Mouse (Mus musculus) ovary, postnatal 36 days (tissue): ENCODE measurements around the gene Pak1.
"Not testable (repeated sequence)": the region's sequence is repeated elsewhere in the genome, so short reads cannot be mapped to it uniquely, and the experiment has no call there.

Experiments
- DNase-seq: peaks from one replicate; pipeline ENCODE4 v3.0.0; 2022; ENCODE audit warnings: low spot score, mixed read lengths

The Pak1 gene

DNA sequence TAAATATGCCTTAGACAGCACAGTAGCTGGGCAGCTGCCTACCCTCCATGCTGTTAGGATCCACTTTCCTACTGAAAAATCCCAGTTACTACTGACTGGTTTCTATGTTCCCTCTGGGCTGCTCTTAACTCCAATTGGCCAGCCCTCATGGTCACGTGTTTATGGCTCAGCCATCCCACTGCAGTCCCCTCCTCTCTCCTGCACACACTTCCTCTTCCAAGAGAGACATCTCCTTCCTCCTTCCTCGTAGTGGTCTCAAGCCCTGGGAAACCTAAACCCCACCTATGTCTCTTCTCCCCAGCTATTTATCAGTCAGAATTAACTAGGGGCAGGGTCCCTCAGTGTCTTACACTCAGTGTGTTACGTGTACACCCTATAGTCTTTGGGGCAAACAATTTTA lies 61.2 kb downstream of the Pak1 start:
- DNase-seq, result not testable (repeated sequence)

DNA sequence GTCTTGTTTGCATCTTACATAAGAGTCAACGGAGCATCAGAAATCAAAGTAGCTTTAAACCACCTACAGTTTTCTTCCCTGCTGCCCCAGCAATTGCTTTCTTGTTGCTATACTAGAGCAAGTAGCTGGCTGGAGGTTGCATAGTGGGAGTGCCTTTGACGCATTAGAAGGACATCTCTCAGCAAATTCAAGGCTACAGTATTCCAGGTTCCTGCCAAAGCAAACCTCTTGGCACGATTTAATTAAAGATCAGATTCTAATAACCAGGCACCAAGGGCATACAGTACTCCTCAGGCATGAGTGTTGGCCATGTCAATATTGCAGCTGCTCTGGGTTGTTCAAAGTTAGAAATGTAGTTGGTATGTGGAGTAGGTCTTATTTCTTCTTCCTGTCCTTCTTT lies 62.0 kb downstream of the Pak1 start:
- DNase-seq, result no peak

DNA sequence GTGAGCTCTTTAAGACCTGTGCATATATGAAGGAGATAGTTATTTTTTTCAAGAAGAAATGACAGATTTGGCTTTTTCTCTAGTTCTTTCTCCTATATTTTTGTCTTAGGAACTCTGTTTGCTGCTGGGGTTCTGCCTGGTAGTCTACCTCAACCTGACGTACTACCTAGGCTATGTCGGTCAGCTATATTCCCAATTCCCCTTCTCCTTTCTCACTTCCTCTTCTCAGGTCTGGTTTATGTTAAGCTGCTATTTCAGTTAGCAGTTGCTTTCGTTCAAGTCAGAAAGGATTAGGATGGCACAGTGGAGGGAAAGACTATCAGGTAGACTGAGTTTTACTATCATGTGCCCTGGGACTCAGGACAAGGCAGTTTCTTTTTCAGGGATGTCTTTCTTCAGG lies 75.2 kb downstream of the Pak1 start:
- no peak for DNase-seq

DNA sequence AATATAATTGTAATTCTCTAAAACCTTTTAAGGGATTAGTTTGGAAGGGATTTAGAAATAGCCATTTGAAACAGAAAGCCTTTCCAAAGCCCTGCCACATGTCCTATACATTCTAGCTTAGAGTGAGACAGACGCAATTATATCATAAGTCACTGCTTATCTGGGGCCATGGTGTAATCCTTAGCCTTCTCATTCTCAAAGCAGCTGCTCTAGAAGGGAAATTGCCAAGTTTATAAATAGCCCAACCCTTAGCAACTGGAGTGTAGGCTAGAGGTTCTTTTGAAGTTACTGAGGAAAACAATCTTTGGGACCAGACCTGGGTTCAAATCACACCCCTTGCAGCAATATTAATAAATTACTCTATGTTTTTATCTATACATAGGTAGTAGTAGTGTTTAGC lies 76.2 kb downstream of the Pak1 start:
- no peak for DNase-seq

DNA sequence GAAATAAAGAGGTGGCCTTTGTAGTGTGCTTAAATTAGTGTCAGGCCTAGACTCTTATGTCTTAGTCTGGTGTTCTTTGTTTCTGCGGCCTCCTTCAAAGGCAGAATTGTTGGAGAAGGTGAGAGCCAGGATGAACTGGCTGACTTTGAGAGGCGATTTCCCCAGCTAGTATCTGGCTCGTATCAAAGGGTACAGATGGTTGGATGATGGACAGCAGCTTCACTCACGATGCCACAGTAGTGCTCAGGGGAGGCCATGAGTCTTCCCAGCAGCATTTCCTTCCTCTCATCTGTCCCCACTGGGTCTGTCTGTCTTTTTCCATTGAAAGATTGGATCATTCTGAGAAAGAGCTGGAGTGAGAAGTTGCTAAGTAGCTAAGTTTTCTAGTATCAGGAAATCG lies 79.5 kb downstream of the Pak1 start:
- DNase-seq, result no peak

DNA sequence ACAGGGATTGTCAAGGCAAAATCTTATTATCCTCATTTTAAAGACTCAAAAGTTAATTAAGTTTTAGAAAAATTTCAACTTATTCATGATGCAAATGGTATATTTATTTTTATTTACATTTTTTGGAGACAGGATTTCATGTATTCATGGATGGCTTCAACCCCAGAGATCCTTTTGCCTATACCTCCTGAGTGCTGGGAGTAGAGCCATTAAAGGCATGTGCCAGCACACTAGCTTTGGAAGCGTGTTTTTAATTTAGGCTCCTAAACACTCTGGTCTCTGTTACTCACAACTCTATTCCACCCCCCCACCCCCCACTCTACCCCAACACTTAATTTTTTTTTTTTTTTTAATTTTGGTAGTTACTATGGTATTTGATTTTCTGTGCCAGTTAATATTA lies 80.4 kb downstream of the Pak1 start:
- no peak for DNase-seq

DNA sequence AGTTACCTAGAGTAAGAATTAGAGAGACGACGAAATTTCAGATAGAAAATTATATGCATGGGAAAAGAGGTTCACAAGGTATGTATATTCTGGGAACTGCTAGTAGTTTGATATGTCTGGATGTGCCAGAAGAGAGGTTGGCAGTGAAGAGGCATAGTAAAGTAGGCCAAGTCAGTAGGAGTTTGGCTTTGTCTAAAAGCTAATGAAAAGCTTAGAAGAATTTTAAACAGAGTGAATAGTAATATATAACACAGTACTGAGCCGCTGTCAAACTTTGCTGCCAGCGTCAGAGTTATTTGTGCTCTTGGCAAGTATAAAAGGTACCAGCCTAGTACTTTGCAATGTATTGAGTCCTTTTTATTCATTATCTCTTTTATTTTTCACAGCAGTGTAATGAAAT lies 84.1 kb downstream of the Pak1 start:
- DNase-seq, result no peak

DNA sequence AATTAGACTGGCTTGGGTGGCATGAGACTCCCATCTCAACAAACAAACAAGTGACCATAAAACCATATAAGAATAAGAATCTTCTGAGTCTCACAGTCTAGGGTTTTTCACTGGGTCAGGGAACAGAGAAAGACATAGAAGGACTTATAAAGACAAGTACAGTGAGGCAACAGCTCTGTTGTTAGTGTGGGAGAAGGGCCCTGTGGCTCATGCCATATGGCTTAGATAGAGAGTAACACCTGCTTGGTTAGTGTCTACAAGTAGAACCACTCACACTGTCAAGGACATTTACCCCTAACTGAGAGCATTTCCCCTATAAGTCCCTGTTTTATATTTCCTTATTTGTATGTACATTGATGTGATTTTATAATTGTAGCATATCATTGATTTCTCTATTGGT lies 85.0 kb downstream of the Pak1 start:
- no peak for DNase-seq

DNA sequence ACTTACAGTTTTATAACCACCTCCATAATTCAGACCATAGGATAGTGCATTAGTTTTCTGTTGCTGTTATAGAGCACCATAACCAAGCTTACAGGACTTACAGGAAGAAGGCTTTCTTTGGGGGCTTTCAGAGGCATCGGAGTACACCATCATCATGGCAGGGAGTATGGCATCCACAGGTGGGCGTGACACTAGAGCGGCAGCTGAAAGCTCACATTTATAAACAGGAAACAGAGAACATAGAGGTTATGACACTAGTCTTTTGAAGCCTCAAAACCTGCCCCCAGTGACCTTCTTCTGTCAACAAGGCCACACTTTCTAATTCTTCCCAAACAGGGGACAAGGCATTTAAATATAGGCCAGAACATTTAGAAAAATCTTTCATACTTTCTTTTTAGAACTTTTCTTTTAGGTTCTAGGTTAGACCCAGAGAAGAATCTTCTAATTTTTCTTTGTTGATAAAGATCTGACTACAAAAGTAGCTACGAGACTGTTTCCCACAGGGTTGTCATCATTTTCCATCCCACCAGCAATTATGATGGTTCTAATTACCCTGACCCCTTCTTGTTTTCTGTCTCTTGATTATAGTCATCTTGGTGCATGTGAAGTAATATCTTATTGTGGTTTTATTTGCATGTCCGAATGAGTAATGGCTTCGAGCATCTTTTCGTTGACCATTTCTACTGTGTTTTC lies 89.7 kb downstream of the Pak1 start:
- no peak for DNase-seq

DNA sequence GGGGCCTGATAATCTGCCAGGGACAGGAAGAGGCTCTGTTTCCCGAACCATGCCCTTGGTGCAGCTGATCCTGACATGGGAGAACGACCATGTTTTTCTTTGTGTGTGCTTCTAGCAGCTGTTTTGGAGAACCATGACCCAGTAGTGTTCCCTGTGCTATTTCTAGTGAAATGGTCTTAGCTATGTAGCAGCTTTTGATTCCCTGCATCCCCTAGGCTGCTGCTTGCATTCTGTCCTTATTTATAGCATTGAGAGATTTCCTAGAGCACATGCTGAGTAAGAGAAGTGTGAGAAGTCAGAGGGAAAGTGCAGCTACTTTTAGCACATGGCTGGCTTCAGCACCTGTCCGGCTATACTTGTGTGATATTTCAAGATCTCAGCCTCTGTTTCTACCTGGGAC lies 123.3 kb downstream of the Pak1 start:
- no peak for DNase-seq

DNA sequence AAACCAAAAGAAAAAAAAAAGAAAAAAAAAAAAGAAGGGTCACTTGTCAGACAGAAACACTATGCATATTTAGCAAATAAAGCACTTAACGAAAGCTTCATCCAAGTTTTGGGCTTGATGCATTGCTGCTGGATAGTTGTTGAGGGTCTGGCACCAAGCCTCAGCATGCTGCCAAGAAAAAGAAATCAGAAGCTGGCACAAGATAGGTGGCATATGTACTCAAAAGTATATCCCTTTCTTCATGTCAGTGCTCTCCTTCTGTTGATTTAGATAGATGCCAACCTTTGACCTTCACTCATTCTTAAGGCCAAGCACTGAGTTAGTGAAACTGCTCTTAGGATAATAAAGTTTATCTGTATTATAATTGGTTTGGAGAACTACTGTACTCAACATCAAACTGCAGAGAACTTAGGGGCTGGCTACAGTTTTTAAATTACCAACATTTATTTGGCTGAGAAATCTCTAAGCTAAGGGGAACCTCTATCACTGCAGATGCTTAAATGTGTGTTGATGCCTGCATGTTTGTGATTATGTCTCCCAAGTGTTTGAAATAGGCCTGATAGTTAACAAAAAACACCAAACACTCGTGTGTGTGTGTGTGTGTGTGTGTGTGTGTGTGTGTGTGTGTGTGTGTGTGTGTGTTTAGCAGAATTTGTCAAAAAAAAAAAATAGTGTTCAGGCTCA lies 126.6 kb downstream of the Pak1 start:
- no peak for DNase-seq

DNA sequence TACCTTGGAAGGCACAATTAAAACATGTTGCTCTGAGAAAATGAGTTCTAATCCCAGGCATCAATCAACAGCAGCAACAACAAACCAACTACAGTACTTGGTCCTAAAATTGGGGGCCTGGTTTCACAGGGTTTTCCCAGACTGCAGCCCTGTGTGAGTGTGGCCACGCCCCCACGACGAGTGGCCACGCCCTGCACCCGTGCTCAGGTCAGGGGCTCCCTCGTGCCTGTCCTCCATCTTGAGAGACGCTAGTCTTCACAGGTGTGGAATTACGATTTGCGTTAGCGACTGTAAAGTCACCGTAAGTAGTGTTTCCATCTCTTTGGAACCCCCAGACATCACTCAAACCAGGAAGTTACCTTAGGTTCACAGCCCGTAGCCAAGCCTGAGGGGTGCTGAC lies 131.4 kb downstream of the Pak1 start, which contains the start of gene Gdpd4:
TSS of gene Gdpd4 (plus strand) at position 214 of the 400 bp plus-strand sequence.
- no peak for DNase-seq

DNA sequence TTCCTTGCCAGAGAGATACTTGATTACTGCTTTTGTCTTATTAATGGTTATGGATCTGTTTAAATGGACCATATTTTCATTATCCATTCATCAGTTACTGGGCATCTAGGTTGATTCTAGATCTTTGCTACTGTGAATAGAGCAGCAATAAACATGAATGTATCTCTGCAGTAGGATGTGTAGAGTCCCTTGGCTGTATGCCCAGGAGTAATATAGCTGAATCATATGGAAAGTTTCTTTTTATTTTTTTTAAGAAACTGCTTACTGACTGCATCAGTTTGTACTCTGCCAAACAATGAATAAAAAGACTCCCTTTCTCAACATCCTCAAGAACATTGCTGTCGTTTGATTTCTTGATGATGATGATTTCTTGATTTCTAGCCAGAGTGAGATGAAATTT lies 137.5 kb downstream of the Pak1 start:
- DNase-seq, result no peak

DNA sequence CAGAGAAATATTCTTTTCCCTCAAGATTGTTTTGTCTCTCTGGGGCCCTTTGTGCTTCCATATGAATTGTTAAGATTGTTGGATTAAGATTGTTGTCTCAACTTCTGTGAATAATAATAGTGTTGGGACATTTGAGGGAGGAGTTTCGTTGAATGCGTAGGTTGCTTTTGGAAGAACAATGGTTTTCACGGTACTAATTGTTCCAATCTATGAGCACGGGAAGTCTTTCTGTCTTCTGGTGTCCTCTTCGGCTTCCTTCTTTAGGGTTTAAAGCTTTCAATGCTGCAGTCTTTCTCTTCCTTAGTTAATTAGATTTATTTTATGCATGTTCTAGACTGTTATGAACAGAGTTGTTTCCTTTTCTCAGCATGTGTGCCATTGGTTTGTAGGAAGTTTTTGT lies 138.6 kb downstream of the Pak1 start:
- DNase-seq, result no peak

DNA sequence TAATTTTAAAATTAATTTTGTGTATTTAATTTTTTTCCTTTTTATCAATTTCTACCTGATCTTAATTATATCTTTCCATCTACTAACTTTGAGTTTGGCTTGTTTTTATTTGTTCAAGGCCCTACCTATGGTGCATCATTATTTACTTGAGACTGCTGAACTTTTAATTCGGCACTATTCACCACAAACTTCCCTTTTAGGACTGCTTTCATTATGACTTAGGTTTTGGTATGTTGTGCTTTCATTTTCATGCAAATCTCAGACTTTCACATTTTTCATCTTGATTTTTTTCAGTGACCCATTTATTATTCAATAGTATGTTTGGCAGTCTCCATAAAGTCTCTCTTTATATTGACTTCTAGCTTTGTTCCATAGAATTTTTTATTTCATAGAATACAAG lies 156.1 kb downstream of the Pak1 start:
- no peak for DNase-seq
